ENCODE assay signal across 26 mouse cellular contexts in the genomic region with DNA sequence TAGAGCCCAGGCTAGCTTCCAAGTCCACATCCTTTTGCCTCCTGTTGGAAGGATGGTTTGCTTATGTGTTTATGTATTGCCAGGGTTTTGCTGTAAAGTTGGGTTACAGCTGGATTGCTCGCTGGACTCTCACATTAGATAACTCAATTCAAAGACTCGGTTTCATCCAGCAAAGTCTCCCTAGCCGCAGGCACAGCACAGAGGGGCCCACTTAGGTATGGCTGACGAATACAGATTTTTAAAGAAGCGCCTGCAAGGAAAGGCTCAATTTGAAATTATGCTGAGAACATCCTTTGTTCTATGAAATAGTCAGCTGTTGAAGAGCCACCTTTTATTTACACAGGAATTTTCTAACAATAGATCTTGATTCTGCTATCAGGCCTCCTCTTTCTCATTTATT.
DNase-seq lines count a peak whose midpoint lies in the region; ATAC-seq and TF ChIP-seq lines count a peak whose summit lies in the region.
"Had no signal": no experiment of that assay in that cellular context is flagged by ENCODE, and none has a peak within 500 bp of the region (broad histone marks: within the 10 kb centered on the region; RNA-seq: fewer than 3 reads in every experiment).

No protein-coding gene starts in this region.

- H3K27me3 ChIP-seq in forebrain, embryonic 14.5 days (replicated peaks; ENCODE audit: control insufficient read depth, insufficient read depth, low read length), result no peaks in the 10 kb centered on the region
- 0 out of 2 replicates have a peak, but pooled peaks cover 3% of the 10 kb centered on the region for H3K27me3 ChIP-seq in forebrain, embryonic 13.5 days
- H3K27me3 ChIP-seq in midbrain, embryonic 14.5 days (ENCODE audit: control insufficient read depth, insufficient read depth, low read length), result no peaks in the 10 kb centered on the region
- H3K27me3 ChIP-seq in midbrain, embryonic 11.5 days (ENCODE audit: control insufficient read depth, insufficient read depth, low read length), result no peaks in the 10 kb centered on the region
- H3K27me3 ChIP-seq in hindbrain, embryonic 13.5 days, result no peaks in the 10 kb centered on the region
- H3K27me3 ChIP-seq in cerebellum, adult 2 months (ENCODE audit: control insufficient read depth, insufficient read depth, low read length), result no peaks in the 10 kb centered on the region
- no peaks in the 10 kb centered on the region for H3K27me3 ChIP-seq in liver, postnatal 0 days (ENCODE audit: insufficient read depth, low read length)
- H3K27me3 ChIP-seq: embryonic facial prominence, embryonic 12.5 days; liver, embryonic 12.5 days; megakaryocyte, embryonic 14.5 days; stomach, embryonic 15.5 days had no signal

- DNase-seq in forebrain, embryonic 14.5 days (ENCODE audit: low spot score), result no peak
- DNase-seq in midbrain, embryonic 14.5 days, result peak; percentile 42
- DNase-seq in midbrain, embryonic 11.5 days (ENCODE audit: low spot score, missing footprints), result no peak
- DNase-seq in cerebellum, adult 2 months, result no peak
- DNase-seq in liver, postnatal 0 days, result no peak
- DNase-seq: adrenal gland, postnatal 14 days; cerebellum, adult 8-10 months; cerebellum, postnatal 36 days; gastrocnemius, postnatal 10 days; heart, postnatal 14 days; kidney, adult 8-10 months; kidney, postnatal 4 days; left cerebral cortex, postnatal 4 days; lung, adult 18-20 months; lung, postnatal 4 days; right cerebral cortex, postnatal 25 days had no signal

- ATAC-seq in forebrain, embryonic 14.5 days, result peak; percentile 29; the same call in 1 of the 2 replicates
- ATAC-seq in forebrain, embryonic 13.5 days, result no peak
- no peak for ATAC-seq in midbrain, embryonic 14.5 days (ENCODE audit: low FRiP score, low TSS enrichment)
- no peak for ATAC-seq in midbrain, embryonic 11.5 days (ENCODE audit: low FRiP score)
- ATAC-seq in hindbrain, embryonic 13.5 days (ENCODE audit: low FRiP score), result peak; percentile 14; the same call in 1 of the 2 replicates
- ATAC-seq in liver, postnatal 0 days, result no peak
- ATAC-seq: intestine, embryonic 16.5 days; liver, embryonic 12.5 days; lung, postnatal 0 days; Patski had no signal

- no peak overlapping the region for H3K4me2 ChIP-seq in forebrain, embryonic 14.5 days (ENCODE audit: low read length)
- no peak overlapping the region for H3K4me2 ChIP-seq in forebrain, embryonic 13.5 days
- H3K4me2 ChIP-seq in midbrain, embryonic 14.5 days (ENCODE audit: low read length), result no peak overlapping the region
- no peak overlapping the region for H3K4me2 ChIP-seq in midbrain, embryonic 11.5 days
- no peak overlapping the region for H3K4me2 ChIP-seq in hindbrain, embryonic 13.5 days
- no peak overlapping the region for H3K4me2 ChIP-seq in liver, postnatal 0 days (ENCODE audit: low read depth, low read length)
- H3K4me2 ChIP-seq: embryonic facial prominence, embryonic 12.5 days; liver, embryonic 12.5 days; stomach, embryonic 15.5 days had no signal

- no peak for TF ChIP-seq CTCF in cerebellum, adult 2 months (IDR thresholded peaks at IDR 0.05; ENCODE audit: borderline replicate concordance, insufficient read depth, low read depth, low read length)
- TF ChIP-seq CTCF in liver, postnatal 0 days (IDR thresholded peaks at IDR 0.05; ENCODE audit: low read depth), result no peak

- no peaks in the 10 kb centered on the region for H3K9me3 ChIP-seq in forebrain, embryonic 14.5 days (replicated peaks; ENCODE audit: control insufficient read depth, low read length)
- no peaks in the 10 kb centered on the region for H3K9me3 ChIP-seq in forebrain, embryonic 13.5 days (replicated peaks)
- H3K9me3 ChIP-seq in midbrain, embryonic 14.5 days (ENCODE audit: control insufficient read depth, low read length), result no peaks in the 10 kb centered on the region
- H3K9me3 ChIP-seq in midbrain, embryonic 11.5 days (ENCODE audit: control insufficient read depth, low read length), result no peaks in the 10 kb centered on the region
- no peaks in the 10 kb centered on the region for H3K9me3 ChIP-seq in hindbrain, embryonic 13.5 days
- no peaks in the 10 kb centered on the region for H3K9me3 ChIP-seq in liver, postnatal 0 days (ENCODE audit: low read length)
- H3K9me3 ChIP-seq: embryonic facial prominence, embryonic 12.5 days; liver, embryonic 12.5 days; stomach, embryonic 15.5 days had no signal

- no peaks in the 10 kb centered on the region for H3K36me3 ChIP-seq in forebrain, embryonic 14.5 days (ENCODE audit: control insufficient read depth, insufficient read depth, low read length)
- no peaks in the 10 kb centered on the region for H3K36me3 ChIP-seq in forebrain, embryonic 13.5 days (ENCODE audit: poor library complexity, severe bottlenecking)
- H3K36me3 ChIP-seq in midbrain, embryonic 14.5 days (ENCODE audit: control insufficient read depth, insufficient read depth, low read length), result no peaks in the 10 kb centered on the region
- no peaks in the 10 kb centered on the region for H3K36me3 ChIP-seq in midbrain, embryonic 11.5 days (ENCODE audit: control insufficient read depth, insufficient read depth, low read length)
- no peaks in the 10 kb centered on the region for H3K36me3 ChIP-seq in hindbrain, embryonic 13.5 days
- no peaks in the 10 kb centered on the region for H3K36me3 ChIP-seq in liver, postnatal 0 days (replicated peaks; ENCODE audit: insufficient read depth, low read length)
- H3K36me3 ChIP-seq: embryonic facial prominence, embryonic 12.5 days; liver, embryonic 12.5 days; stomach, embryonic 15.5 days had no signal

- no peak for TF ChIP-seq POLR2A in cerebellum, adult 2 months (IDR thresholded peaks at IDR 0.05; ENCODE audit: borderline replicate concordance, insufficient read depth, low read length)

- H3K9ac ChIP-seq in forebrain, embryonic 14.5 days (ENCODE audit: low read length), result no peak overlapping the region
- no peak overlapping the region for H3K9ac ChIP-seq in forebrain, embryonic 13.5 days
- no peak overlapping the region for H3K9ac ChIP-seq in midbrain, embryonic 14.5 days (replicated peaks; ENCODE audit: low read length)
- H3K9ac ChIP-seq in midbrain, embryonic 11.5 days (ENCODE audit: low read length), result no peak overlapping the region
- H3K9ac ChIP-seq in hindbrain, embryonic 13.5 days, result no peak overlapping the region
- H3K9ac ChIP-seq in liver, postnatal 0 days (replicated peaks), result no peak overlapping the region
- H3K9ac ChIP-seq: embryonic facial prominence, embryonic 12.5 days; liver, embryonic 12.5 days; stomach, embryonic 15.5 days had no signal

- 53% methylated on average over 5 of the region's 5 CpGs for WGBS in forebrain, embryonic 14.5 days
- WGBS in forebrain, embryonic 13.5 days, result 59% methylated on average over 5 of the region's 5 CpGs
- 32% methylated on average over 5 of the region's 5 CpGs for WGBS in midbrain, embryonic 14.5 days
- 79% methylated on average over 5 of the region's 5 CpGs for whole genome bisulfite sequencing in midbrain, embryonic 11.5 days
- 42% methylated on average over 5 of the region's 5 CpGs for whole genome bisulfite sequencing in hindbrain, embryonic 13.5 days
- 53% methylated on average over 5 of the region's 5 CpGs for WGBS in cerebellum, adult 2 months
- WGBS in liver, postnatal 0 days (ENCODE audit: insufficient replicate concordance), result 78% methylated on average over 5 of the region's 5 CpGs

- TF ChIP-seq EP300 in liver, postnatal 0 days (IDR thresholded peaks at IDR 0.05; ENCODE audit: low read depth), result no peak

- H3K4me1 ChIP-seq in forebrain, embryonic 14.5 days (ENCODE audit: control insufficient read depth, insufficient read depth, low read length), result peaks cover 9% of the 10 kb centered on the region; the same call in 1 of the 2 replicates
- peaks cover 14% of the 10 kb centered on the region for H3K4me1 ChIP-seq in forebrain, embryonic 13.5 days
- peaks cover 10% of the 10 kb centered on the region; the same call in 1 of the 2 replicates for H3K4me1 ChIP-seq in midbrain, embryonic 14.5 days (ENCODE audit: control insufficient read depth, insufficient read depth, low read length)
- H3K4me1 ChIP-seq in midbrain, embryonic 11.5 days (ENCODE audit: control insufficient read depth, insufficient read depth, low read length), result 0 out of 2 replicates have a peak, but pooled peaks cover 2% of the 10 kb centered on the region
- H3K4me1 ChIP-seq in hindbrain, embryonic 13.5 days (replicated peaks), result peaks cover 6% of the 10 kb centered on the region
- H3K4me1 ChIP-seq in cerebellum, adult 2 months (ENCODE audit: control insufficient read depth, insufficient read depth, low read length), result no peaks in the 10 kb centered on the region
- H3K4me1 ChIP-seq in liver, postnatal 0 days (ENCODE audit: insufficient read depth), result no peaks in the 10 kb centered on the region
- H3K4me1 ChIP-seq: embryonic facial prominence, embryonic 12.5 days; liver, embryonic 12.5 days; megakaryocyte, embryonic 14.5 days; stomach, embryonic 15.5 days had no signal

- H3K4me3 ChIP-seq in forebrain, embryonic 14.5 days (ENCODE audit: low read depth, low read length), result no peak overlapping the region
- H3K4me3 ChIP-seq in forebrain, embryonic 13.5 days, result no peak overlapping the region
- H3K4me3 ChIP-seq in midbrain, embryonic 14.5 days (replicated peaks; ENCODE audit: low read depth, low read length), result no peak overlapping the region
- H3K4me3 ChIP-seq in midbrain, embryonic 11.5 days (ENCODE audit: low read depth, low read length), result no peak overlapping the region
- H3K4me3 ChIP-seq in hindbrain, embryonic 13.5 days, result no peak overlapping the region
- H3K4me3 ChIP-seq in cerebellum, adult 2 months (replicated peaks; ENCODE audit: insufficient read depth, low read depth, low read length), result no peak overlapping the region
- no peak overlapping the region for H3K4me3 ChIP-seq in liver, postnatal 0 days (ENCODE audit: low read depth, low read length)
- H3K4me3 ChIP-seq: embryonic facial prominence, embryonic 12.5 days; liver, embryonic 12.5 days; megakaryocyte, embryonic 14.5 days; stomach, embryonic 15.5 days had no signal

- H3K27ac ChIP-seq in forebrain, embryonic 14.5 days (ENCODE audit: low read depth, low read length), result no peak overlapping the region
- no peak overlapping the region for H3K27ac ChIP-seq in forebrain, embryonic 13.5 days
- 0 out of 2 replicates have a peak overlapping the region, but pooled peaks have one; percentile 15 for H3K27ac ChIP-seq in midbrain, embryonic 14.5 days (replicated peaks; ENCODE audit: low read depth, low read length)
- H3K27ac ChIP-seq in midbrain, embryonic 11.5 days (ENCODE audit: low read depth, low read length), result no peak overlapping the region
- peak overlapping the region; percentile 30; the same call in 1 of the 2 replicates for H3K27ac ChIP-seq in hindbrain, embryonic 13.5 days
- no peak overlapping the region for H3K27ac ChIP-seq in cerebellum, adult 2 months (ENCODE audit: insufficient read depth, low read length)
- no peak overlapping the region for H3K27ac ChIP-seq in liver, postnatal 0 days (ENCODE audit: low read depth)
- H3K27ac ChIP-seq: embryonic facial prominence, embryonic 12.5 days; kidney, postnatal 0 days; liver, embryonic 12.5 days; stomach, embryonic 15.5 days had no signal

Comparison
In these comparisons a context has a peak if more than half of its experiments do, and no peak if none do; other contexts are left out.
1. ATAC-seq: peak in forebrain, embryonic 14.5 days (single experiment) and hindbrain, embryonic 13.5 days (single experiment); none in forebrain, embryonic 13.5 days (single experiment), midbrain, embryonic 14.5 days (single experiment), midbrain, embryonic 11.5 days (single experiment) and liver, postnatal 0 days (single experiment).
2. H3K27ac ChIP-seq: peak in midbrain, embryonic 14.5 days (single experiment) and hindbrain, embryonic 13.5 days (single experiment); none in forebrain, embryonic 14.5 days (single experiment), forebrain, embryonic 13.5 days (single experiment), midbrain, embryonic 11.5 days (single experiment), cerebellum, adult 2 months (single experiment) and liver, postnatal 0 days (single experiment).